Mouse (Mus musculus) v-Abl transformed pro-B cells (cell line): ENCODE measurements around the gene Apbb2.

Experiments used
- in situ Hi-C, 2 experiments: fragments of 400-800 bp; cut with MboI; formaldehyde crosslinking; loops; one replicate each; pipeline ENCODE4 v1.15.1; 2025; ENCODE audit not compliant: unreplicated experiment in 2 of 2

The Apbb2 gene

DNA sequence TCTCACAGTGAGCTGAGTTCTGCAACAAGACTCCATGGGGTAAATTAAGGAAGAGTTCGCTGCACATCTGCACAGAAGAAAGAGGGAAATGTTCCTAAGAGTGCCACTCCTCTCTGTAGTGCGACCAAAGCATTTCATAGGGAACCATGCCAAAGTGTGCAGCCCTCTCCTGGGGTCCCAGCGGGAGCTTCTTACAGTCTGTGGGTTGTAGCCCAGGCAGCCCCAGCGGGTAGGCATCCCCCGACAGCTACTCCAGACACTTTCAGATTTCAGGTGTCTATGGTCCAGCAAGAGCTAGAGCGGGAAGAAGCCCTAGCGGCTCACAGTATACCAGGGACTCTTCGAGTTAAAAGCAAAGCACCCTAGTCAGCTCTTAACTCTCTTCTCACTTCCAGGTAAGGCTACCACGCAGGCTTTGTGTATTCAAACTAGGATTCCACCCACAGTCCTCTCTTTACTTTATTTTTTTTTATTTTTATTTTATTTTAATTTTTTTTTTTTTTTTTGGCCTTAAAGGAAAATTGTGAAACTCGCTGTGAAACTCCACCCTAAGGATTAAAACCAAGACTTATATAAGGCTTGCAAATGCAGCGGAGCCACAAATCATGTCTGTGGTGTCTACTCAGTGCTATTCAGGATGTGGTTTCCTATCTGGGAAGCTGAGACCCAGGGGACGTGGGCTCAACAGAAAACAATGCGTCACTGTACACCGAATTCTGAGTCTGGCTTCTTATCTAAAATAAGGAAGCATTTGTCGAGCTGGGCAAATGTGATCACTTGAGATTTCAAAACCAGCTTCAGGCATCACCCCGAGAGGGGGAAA, 94.7 kb downstream of the Apbb2 start:
- in situ Hi-C loops, result no loop called here

GRCm38 (mm10) chr5:66521250-66521649, 97.3 kb downstream of the Apbb2 start:
- in situ Hi-C loops, result no loop called here

DNA sequence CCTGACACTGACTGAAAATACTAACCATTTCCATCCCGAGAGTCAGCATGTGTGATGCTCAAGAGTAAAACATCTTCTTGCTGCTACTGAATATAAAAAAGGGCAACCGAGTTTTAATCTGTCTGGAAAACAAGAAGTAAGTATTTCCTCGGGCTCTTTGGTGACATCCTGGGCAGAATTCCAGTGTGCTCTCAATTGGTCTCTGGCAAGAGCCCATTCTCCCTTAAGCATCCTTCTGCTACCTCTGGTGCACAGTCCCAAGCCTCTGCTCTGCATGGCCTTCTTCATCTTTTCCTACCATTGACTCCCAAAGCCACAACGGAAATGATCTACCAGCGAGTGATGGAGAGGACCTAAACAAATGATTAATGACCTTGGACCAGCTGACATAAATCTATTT, 99.1 kb downstream of the Apbb2 start:
- in situ Hi-C loops, result no loop called here

GRCm38 (mm10) chr5:66518411-66519006, 100.1 kb downstream of the Apbb2 start:
- in situ Hi-C loops, result no loop called here

DNA sequence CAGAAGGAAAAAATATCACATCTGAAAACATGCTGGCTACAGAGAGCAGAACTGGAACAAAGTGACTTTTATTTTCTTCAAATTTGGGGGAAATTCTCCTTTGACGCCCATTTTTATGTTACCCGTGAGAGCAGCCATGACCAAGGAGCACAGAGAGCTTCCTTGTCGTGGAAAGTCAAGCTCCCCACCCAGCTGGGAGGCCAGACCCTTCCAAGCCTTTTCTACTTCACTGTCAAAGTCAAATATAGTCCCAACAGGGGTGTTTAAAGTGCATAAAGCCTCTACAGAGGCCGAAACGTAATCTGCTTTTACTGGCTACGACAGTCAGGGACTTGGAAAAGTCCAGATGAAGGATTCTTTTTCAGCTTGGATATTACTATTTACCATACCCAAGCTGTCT, 101.1 kb downstream of the Apbb2 start:
- in situ Hi-C loops, result no loop called here

DNA sequence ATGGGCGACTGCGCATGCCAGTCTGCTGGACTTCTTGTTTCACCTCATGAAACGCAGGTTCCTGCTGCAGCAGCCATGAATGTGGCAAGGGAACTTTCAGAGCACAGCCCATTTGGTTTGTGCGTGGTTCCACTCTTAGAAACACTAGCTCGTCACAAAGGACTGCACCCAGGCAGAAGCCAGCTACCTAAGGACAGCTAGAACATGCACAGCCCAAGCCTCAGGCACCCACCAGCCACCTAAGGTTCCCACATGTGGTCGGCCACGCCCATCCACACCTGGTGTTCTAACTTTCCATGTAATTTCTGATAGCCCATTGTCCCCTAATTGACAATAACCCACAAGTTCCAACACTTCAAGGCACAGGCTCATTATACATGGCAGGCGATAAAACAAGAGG, 102.3 kb downstream of the Apbb2 start:
- in situ Hi-C loops, result no loop called here

DNA sequence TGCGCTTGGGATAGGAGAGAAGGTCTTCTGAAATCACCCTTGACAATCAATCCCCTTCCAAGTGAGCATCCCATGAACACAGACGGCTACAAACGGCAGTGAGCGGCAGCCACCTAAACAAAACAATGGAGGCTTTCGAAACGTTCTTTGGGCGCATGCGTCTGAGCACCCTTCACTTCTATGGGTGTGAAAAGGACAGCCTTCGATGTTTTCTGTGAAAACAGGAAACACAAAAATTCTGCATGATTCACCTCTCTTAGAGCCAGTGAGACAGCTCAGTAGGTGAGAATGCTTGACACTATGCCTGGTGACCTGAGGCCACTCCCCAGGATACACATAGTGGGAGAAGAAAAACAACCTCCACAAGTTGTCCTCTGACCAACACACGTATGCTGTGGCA, 103.3 kb downstream of the Apbb2 start:
- in situ Hi-C loops, result no loop called here

- in situ Hi-C loops, result no loop called here
These were observed 103.9 kb downstream of the Apbb2 start for GRCm38 (mm10) chr5:66514659-66515058.

- in situ Hi-C loops, result no loop called here
These were observed 105.2 kb downstream of the Apbb2 start for GRCm38 (mm10) chr5:66513412-66513811.

DNA sequence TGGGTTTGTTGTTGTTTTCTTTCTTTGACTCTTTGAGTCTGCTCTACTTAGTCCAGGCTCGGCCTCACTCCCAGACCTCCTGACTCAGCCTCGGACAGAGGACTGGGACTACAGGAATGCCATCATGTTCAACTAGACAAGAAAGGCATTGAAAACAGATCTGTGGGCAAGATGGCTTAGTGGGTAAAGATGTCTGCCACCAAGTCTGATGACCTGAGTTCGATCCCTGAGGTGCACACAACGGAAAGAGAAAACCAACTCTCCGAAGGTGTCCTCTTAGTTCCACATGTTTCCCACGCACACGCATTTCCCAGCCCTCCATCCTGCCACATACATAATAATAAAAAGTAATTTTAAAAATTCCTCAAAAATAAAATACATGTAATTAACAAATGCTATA, 106.1 kb downstream of the Apbb2 start:
- in situ Hi-C loops, result no loop called here

DNA sequence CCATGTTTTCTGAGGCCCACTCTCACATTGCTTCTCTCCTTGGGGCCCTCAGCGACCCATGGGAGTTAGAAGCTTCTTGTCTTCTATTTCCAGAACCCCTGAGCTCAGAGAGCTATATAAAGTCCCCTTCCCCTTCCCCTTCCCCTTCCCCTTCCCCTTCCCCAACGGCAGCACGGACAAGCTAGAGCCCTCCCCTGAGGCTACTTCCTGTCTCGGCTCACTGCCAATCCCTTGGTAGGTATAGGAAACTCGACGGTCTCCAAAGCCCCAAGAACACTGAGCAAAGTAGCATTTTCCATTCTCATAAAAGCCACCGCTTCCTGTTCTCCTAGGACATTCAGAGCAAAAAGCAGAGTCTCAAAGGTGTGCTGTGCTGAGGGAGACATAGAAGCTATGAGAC, 107.9 kb downstream of the Apbb2 start:
- in situ Hi-C loops, result no loop called here

DNA sequence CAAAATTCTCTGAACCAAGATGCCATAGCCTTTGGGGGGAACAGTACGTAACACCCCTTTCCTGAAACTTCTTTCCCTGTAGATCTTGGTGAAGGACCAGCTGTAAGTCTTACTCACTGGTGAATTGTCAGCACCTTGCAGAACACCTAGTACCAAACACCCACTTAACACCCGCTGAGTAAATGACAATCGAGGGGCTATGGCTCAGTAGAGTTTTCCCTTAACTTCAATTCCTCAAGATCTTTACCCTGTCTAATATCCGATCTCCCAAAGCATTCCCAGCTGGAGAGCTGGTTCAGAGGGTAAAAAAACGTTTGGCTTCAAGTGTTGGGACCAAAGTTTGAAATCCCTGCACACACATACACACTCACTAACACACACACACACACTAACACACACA, 109.4 kb downstream of the Apbb2 start:
- in situ Hi-C loops, result no loop called here

GRCm38 (mm10) chr5:66505578-66505977, 113.0 kb downstream of the Apbb2 start:
- in situ Hi-C loops, result no loop called here

DNA sequence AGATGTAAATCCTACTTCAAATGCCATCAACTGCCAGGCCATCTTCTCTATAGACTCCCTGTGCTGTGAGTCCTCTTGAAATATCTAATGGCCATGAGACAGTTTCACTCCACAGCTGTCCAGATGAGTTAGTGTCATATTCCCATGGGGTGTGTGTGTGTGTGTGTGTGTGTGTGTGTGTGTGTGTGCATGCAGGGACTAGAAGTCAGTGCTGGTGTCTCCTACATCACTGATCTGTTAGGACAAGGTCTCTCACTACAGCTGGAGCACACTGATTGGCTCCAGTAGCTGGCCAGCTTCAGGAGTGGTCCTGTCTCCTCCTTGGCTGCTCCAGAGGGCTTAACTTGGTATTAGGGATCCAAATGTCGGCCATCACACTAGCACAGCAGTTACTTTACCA, 113.5 kb downstream of the Apbb2 start:
- in situ Hi-C loops, result no loop called here

- in situ Hi-C loops, result no loop called here
These were observed 114.2 kb downstream of the Apbb2 start for GRCm38 (mm10) chr5:66504434-66504747.

DNA sequence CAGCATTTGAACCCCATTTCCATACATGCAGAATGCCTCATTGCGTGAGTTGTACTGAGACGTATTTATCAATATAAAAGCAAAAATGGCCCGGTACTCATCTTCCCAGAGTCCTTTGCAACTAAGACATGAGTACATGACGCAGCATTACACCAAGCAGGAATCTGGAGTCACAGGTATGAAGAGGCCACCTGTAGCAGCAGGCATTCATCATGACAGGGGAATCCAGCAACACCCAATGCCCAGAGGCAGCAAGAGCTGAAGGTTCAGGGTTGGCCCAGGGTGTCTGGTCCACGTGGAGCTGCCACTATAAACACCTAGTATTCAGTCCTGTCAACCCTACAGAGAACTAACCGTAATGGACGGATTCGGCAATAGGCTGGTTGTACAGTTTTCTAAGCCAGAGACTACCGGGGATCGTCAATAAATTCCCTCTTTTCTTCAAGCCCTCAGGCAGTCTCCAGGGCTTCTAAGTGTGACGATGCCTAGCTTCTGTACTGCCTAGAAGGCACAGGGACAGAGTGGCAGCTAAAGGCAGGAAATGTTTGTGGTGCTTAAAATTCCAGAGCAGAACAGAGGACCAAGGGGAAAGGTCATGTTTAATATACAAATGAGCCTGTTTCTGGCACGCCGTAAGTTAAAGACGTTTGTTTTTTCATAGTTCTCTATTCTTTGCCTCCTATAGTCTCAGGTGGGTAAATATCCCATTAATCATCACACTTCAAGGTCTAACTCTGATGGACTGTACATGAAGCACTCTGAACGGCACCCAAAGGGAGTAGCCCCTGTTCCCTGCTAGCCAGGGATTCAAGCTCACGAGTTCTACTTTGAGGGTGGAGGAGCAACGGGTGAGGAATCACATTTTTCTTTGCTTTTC, 114.8 kb downstream of the Apbb2 start:
- in situ Hi-C loops, result no loop called here

DNA sequence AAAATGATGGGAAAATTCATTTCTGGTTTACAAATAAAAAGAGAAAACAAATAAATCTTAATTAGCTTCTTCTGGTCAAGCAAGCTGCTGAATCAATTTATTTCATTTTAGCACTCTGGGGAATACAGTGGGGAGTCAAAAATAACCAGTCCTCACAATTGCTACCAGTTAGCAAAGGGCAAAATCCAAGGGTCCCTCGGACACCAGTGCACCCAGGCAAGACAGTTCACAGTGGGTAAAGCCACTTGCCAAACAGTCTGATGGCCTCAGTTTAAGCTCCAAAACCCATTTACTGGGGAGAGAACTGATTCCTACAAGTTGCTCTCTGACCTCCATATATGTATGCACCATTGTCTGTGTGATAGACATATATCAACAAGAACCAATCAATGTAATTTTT, 115.6 kb downstream of the Apbb2 start:
- in situ Hi-C loops, result no loop called here

GRCm38 (mm10) chr5:66499621-66500020, 119.0 kb downstream of the Apbb2 start:
- in situ Hi-C loops, result no loop called here

DNA sequence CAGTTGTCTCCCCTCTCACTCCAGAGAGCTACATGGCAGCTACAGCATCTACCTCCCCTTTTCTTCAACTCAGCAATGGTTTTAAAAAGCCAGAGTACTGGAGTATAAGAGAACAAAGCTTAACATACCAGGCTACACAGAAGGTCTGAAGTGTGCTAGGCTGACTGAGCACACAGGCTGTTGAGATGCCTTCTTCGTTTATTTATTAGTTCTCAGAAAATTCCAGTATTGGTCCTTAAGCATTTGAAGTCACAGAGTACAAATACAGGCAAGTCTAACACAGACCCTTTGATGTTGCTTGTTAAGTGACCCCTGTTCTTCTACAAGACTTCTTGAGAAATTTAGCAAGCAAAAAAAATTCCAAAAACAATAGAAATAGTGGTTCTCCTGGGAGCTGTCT, 120.4 kb downstream of the Apbb2 start:
- in situ Hi-C loops, result no loop called here

DNA sequence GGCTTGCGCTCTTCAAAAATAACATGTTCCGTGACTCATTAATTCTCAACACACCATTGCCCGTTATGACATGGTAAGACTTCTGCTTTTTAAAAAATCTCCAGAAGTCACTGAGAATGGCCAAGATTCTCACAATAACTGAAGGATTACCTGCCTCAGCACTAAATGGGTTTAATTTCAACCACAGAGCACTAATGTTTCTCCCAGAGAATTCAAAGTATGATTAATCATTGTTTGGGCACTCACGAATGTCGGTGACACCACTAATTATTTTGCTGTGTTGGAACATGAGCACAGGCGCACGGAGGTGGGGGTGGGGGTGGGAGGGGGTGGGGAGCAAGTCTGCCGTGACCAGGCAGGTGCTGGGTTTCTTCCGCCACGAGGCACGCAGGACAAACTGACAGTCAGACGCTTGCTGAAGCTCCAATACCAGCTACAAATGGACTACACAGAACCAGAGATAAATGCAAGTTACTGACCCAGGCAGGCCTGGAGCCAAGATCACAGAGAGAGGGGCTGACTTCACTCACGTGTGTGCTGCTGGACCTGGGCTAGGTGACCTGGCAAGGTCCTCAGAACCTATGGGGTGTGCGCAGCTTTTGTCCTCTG, 121.0 kb downstream of the Apbb2 start:
- in situ Hi-C loops, result no loop called here

DNA sequence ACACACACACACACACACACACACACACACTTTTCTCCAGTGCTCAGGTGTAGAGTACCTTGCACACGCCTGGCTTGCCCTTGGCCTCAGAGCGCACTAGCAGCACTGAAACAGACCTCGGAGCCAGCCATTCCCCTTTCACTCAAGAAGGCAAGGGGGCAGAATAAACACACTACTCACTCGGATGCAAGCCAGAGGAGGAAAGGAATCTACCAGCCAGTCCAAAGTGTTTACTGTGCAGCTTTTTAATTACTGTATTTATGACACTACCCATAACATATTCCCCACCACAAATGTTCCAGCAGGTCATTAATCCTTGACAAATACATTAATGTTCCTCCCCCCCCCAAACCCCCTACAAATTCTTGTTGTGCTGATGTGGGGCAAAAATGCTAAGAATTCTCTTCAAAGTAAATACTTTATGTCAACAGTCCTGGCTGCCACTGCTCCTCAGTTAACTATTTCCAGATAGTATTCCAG, 121.7 kb downstream of the Apbb2 start:
- in situ Hi-C loops, result no loop called here
